Mouse (Mus musculus) B cell, adult 2 months (primary cell): ENCODE results near the gene Usp39.

Source experiments
- DNase-seq, 2 experiments: peaks; one replicate each; pipeline ENCODE4 v3.0.0; 2022

The Usp39 gene

DNA sequence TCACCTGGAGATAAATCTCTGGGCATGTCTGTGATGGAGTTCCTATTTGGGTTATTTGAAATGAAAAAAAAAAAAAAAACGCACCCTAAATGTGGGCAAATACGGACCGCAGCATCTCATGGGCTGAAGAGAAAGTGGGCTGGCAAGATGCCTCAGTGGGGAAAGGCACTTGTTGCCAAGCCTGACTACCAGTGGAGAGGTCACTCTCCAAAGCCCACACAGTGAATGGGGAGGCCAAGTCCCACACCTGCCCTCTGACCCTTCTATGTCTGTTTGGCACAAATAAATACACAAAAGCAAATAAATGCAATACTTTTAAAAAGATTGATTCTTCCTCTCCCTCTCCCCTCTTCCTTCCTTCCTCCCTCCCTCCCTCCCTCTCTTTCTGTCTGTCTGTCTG, 55.5 kb downstream of the Usp39 start:
- DNase-seq = no peak

DNA sequence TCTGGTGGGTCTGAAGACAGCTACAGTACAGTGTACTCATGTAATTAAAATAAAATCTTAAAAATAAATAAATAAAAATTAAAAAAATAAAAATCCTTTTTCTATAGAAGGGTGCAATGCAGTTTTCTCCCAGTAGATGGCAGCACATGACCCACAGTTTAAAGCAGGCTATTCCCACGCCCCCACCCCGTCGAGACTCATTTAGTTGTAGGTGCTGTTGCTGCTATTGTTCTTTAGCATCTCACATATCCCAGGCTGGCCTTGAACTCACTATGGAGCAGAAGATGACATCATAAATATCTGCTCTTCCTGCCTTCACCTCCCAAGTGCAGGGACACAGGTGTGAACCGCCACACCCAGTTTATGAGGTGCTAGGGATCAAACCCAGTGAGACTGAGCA, 61.1 kb downstream of the Usp39 start:
- peak; percentile 62 to 70 for DNase-seq

DNA sequence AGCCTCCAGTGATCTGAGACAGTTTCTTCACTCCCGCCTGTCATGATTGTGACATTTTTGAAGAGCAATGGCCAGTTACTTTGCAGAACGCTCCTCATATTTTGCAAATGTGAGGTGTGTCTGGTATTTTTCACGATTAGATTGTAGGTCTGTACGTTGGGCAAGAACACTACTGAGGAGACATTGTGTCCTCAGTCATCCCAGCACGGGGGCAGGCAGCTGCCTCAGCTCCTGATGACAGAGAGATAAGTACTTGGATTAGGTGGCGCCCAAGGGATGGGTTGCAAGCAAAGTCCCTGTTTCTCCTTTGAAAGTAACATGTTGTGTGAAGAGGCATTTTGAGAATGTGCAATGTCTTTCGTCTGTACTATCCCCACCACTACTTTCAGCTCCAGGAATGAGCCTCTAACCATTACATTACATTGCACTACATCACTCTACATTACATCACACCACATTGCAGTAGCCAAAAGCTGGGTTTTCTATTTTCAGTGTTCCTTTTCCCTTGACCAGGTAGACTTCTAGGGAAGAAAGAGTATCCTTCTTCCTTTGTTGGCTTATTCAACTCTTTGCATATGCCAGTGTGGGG, 64.5 kb downstream of the Usp39 start:
- no peak for DNase-seq

DNA sequence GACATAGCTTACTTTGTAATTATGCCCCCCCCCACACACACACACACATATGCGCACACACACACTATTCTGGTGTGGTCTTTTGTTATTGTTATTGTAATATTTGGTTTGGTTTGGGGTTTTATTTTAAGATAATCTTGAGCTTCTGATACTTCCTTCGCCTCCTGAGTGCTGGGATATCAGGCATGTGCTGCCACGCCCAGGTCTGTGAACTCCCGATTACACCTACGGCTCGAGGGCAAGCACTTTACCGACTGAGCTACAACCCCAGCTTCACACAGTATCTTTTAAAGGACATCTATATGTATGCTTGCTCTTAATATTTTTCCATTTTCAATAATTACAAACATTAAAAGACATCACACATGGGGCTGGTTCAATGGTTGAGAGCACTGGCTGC, 65.5 kb downstream of the Usp39 start:
- DNase-seq = no peak

DNA sequence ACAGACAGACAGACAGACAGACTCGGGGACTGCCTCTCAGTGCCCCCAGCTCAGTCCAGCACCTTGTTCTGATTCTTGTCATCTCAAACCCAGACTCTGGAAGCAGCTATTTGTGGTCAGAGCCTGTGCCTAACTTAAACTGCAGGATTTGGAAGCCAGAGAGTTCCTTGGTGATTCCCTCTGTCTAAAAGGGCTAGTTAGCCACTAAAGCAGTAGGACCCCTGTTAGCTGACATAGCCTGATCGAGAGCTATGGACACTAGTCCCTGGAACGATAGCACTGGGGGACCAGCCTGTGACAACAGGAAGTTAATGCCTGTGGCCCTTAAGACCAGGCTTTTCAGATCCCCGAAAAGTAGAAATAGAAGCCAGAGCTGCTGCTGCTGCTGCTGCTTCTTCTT, 66.1 kb downstream of the Usp39 start:
- DNase-seq = no peak

DNA sequence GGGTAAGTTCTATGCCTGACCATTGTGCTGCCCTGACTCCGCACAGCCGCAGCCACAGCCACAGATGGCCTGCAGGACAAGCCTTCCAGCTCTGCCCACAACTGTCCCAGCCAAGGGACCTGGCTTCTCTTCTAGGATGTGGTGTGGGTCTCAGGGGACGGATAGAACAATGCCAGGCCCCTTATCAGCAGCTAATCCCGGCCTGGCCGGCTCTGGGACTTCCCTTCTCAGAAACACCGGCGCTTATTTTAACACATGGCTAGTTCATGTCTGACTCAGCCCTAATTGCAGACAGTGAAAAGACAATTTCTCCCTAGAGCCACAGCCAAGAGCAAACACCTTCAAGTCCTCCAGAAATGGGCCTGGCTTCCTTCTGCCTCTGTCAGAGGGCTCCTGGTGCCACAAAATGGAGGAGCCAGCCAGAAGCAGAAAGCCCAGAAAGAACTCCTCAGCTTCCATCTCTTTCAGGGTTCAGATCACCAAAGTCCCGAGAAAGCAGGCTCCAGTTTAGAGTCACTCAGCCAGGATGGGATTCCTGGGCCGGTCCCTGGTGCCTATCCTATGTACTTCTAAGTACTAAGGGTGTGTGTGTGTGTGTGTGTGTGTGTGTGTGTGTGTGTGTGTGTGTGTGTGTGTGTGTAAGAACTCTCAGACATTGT, 67.3 kb downstream of the Usp39 start:
- DNase-seq = no peak

DNA sequence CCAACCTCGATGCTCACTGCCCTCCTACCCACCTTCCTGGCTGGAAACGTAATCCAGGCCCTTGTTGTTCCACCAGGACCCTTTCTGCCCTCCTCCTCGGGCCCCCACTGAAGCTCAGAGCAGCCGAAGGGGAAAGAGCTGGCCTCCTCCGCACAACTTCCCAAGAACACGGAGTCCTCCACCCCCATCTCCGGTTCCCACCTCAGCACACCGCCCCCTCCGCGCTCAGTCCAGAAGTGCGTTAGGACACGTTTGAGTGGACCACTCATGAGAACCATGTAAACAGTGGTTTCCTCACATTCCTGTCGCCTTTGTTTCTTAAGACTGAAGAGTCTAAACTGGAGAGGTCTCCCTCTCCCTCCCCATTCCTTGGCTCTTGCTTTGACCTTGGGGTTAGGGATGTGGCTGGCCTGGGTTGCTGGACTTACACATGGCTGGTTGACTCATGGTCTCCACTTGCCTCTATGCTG, 68.0 kb downstream of the Usp39 start:
- no peak for DNase-seq

DNA sequence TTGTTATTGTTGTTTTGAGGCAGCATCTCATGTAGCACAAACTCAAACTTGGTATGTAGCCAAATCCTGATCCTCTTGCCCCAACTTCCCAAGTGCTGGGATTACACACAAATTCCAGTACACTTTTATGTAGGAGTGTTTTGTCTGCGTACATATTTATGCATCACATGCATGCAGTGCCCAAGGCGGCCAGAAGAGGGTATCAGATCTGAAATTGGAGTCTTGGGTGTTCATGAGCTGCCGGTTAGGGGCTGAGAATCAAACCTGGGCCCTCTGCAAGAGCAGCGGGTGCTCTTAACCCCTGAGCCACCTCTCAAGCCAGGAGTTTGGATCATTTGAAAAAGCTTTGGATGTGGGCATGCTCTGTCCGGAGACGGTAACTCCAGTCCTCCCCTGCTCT, 68.8 kb downstream of the Usp39 start:
- no peak for DNase-seq

DNA sequence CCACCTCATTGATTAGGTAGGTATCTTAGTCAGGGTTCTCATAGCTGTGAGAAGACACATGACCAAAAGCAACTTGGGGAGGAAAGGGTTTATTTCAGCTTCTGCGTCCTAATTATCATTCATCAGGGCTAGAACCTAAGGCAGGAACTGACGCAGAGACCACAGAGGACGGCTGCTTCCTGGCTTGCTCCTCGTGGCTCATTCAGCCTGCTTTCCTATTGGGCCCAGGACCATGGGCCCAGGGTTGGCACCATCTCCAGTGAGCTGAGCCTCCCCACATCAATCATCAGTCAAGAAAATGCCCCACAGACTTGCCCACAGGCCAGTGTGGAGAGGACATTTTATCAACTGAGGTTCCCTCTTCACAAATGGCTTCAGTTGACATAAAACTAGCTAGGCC, 69.5 kb downstream of the Usp39 start:
- DNase-seq = no peak

DNA sequence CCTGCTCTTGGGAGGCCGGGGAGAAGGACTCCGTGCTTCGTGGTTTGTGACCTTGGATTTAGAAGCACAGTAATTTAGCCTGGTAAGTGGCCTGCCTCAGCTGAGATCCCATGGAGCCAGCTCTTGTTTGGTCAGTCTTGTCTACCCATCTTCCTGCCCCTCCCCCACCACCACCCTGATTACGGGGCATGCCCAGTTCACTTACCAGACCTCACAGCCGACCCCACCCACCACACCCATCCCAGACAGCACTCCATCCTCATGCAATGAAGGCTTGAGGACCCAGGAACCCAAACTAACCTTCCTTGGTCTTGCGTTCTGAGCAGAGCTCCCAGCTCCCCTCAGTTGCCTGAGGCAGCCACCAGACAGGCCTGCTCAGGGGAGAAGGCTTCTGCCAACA, 71.8 kb downstream of the Usp39 start:
- no peak for DNase-seq

DNA sequence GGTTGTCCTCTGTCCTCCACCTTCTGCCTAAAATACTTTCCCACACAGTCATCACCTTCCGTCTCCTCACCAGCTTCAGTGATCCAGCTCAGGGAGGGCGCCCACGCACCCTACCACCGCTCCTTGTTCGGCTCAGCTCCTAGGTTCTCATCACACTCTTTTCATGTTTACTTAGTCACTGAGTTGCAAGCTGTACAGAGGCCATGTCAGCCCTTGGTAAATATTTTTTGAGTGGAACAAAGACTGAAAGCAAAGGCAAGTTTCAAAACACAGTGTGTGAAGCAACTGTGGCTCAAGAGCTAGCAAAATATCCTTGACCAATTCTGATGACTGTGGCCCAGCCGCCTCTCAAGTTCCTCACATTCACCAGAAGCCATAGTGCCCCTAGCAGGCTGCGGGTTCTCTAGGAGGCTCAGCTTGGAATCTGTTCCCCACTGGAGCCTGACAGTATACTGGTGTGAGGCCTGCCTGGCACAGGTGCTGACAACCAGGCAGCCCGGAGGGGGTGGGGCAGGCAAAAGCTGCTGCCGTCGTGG, 72.8 kb downstream of the Usp39 start:
- no peak for DNase-seq

DNA sequence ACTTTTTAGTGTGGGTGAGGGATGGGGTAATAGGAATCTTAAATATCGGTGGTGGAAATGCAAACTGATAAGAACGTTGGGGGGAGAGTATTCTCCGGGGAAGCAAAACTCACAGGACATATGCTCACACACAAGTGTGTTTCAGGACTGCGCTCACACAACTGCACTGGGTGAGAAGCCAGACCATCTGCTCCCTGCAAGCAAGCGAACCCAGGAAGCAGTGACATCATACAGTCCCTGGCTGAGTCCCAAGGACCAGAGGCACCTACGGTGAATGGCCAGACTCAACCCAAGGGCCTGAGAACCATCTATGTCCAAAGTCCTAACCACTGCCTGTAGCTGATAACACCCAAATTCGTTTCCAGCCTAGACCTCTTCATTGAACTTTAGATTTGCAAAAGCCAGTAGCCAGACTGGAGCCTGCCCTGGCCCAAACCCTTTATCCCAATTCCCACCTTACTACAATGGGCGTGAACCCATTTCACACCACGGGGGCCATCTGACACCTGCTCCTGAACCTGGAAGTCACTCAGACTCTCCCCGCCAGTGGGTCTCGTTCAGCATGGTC, 73.9 kb downstream of the Usp39 start:
- DNase-seq = no peak

DNA sequence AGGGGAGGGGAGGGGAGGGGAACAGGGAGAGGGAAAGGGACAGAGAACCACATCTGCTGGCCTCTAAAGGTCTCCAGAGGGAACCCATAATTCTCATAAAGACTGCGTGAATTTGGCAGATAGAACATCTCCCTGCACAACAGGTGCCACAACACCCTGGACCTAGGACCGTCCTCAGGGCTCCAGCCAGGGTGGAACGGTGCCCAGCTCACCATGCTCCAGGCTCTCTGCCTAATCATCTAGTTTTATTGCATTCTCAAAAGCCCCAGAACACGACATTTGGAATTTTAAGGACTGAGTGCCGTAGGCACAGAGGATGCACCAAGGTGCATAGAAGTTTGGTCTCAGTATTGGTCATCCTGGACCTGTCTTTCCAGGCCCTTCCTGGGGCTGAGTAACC, 74.7 kb downstream of the Usp39 start:
- no peak for DNase-seq
